Mouse (Mus musculus): ENCODE measurements around the gene Eng.

The Eng gene

GRCm38 (mm10) chr2:32681754-32682153, 35.4 kb downstream of the Eng start:
- DNase-seq (ENCODE audit: low spot score in 2 of 2) = no peak

- DNase-seq (ENCODE audit: low spot score in 2 of 2) = no peak
These were observed 36.5 kb downstream of the Eng start for GRCm38 (mm10) chr2:32682721-32683417.

GRCm38 (mm10) chr2:32683701-32684100, 37.3 kb downstream of the Eng start:
- no peak for DNase-seq (ENCODE audit: low spot score in 2 of 2)

GRCm38 (mm10) chr2:32684681-32685428, 38.5 kb downstream of the Eng start:
- DNase-seq (ENCODE audit: low spot score in 2 of 2) = no peak

- no peak for DNase-seq (ENCODE audit: low spot score in 2 of 2)
These were observed 39.4 kb downstream of the Eng start for GRCm38 (mm10) chr2:32685807-32686206.

- DNase-seq (ENCODE audit: low spot score in 2 of 2) = no peak
These were observed 40.2 kb downstream of the Eng start for GRCm38 (mm10) chr2:32686640-32687039.

- DNase-seq (ENCODE audit: low spot score in 2 of 2) = no peak
These were observed 41.2 kb downstream of the Eng start for GRCm38 (mm10) chr2:32687562-32687961.

GRCm38 (mm10) chr2:32689420-32689819, 43.0 kb downstream of the Eng start:
- DNase-seq (ENCODE audit: low spot score in 2 of 2) = peak; percentile 90 to 96

GRCm38 (mm10) chr2:32691041-32691440, 44.6 kb downstream of the Eng start:
- DNase-seq (ENCODE audit: low spot score in 2 of 2) = no peak

GRCm38 (mm10) chr2:32692496-32692895, 46.1 kb downstream of the Eng start:
- no peak for DNase-seq (ENCODE audit: low spot score in 2 of 2)

GRCm38 (mm10) chr2:32693282-32693681, 46.9 kb downstream of the Eng start:
- DNase-seq (ENCODE audit: low spot score in 2 of 2) = no peak

GRCm38 (mm10) chr2:32693823-32694411, 47.5 kb downstream of the Eng start:
- DNase-seq (ENCODE audit: low spot score in 2 of 2) = peak; percentile 90 to 95

- DNase-seq (ENCODE audit: low spot score in 2 of 2) = no peak
These were observed 48.3 kb downstream of the Eng start for GRCm38 (mm10) chr2:32694691-32695090.

GRCm38 (mm10) chr2:32699680-32700079, 53.3 kb downstream of the Eng start:
- DNase-seq (ENCODE audit: low spot score in 2 of 2) = no peak

GRCm38 (mm10) chr2:32700966-32701743, 54.8 kb downstream of the Eng start:
- DNase-seq (ENCODE audit: low spot score in 2 of 2) = no peak

- no peak for DNase-seq (ENCODE audit: low spot score in 2 of 2)
These were observed 56.7 kb downstream of the Eng start for GRCm38 (mm10) chr2:32703046-32703445.

GRCm38 (mm10) chr2:32704021-32704421, 57.6 kb downstream of the Eng start, which contains the start of gene Fpgs:
Fpgs (minus strand) TSS chr2:32704145.
- no peak for DNase-seq (ENCODE audit: low spot score in 2 of 2)

GRCm38 (mm10) chr2:32705018-32705417, 58.6 kb downstream of the Eng start:
- no peak for DNase-seq (ENCODE audit: low spot score in 2 of 2)

- DNase-seq (ENCODE audit: low spot score in 2 of 2) = no peak
These were observed 60.6 kb downstream of the Eng start for GRCm38 (mm10) chr2:32706971-32707370.

GRCm38 (mm10) chr2:32708643-32709042, 62.2 kb downstream of the Eng start:
- DNase-seq (ENCODE audit: low spot score in 2 of 2) = peak; percentile 70 to 93

GRCm38 (mm10) chr2:32709521-32710137, 63.2 kb downstream of the Eng start:
- DNase-seq (ENCODE audit: low spot score in 2 of 2) = no peak

GRCm38 (mm10) chr2:32710425-32710824, 64.0 kb downstream of the Eng start:
- no peak for DNase-seq (ENCODE audit: low spot score in 2 of 2)

Measured in spleen, postnatal 4 days (tissue).